Mouse (Mus musculus): ENCODE measurements around the gene Tspan10. TPM values are rescaled to one million over a fixed set of nuclear protein-coding genes. Genes with fewer than 3 reads are reported as not detected.

Tspan10 gene
- polyA plus RNA-seq, 1 experiment from 2014 or later, result 0.56 TPM

DNA sequence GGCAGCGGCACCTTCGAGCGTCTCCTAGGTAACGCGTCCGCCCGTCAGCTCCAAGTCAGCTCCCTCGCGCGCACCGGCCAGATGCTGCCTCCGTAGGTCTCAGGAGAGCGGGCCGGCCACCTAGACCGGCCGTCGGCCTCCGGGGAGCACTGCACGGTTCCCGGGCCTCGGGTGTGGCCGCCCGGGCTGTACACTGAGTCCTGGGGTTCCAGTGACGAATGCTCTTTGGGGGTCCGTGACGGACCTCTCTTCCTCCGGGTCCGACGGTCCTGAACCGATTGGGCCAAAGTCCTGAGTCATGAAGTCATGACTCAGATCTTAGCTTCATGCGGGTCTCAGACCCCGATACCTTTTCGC, 25.3 kb downstream of the Tspan10 start:
- DNase-seq (ENCODE audit: low spot score) (no peak), ATAC-seq (replicated peaks; ENCODE audit: insufficient number of reproducible peaks, low FRiP score, low TSS enrichment, low read depth) (no peak; the same call in 1 of the 2 replicates)
- Histone ChIP-seq H3K27ac (replicated peaks; ENCODE audit: low read depth, low read length) (no peak overlapping the region), H3K4me1 (ENCODE audit: control insufficient read depth, insufficient read depth, low read length) (no peaks in the 10 kb centered on the region), H3K36me3 (replicated peaks; ENCODE audit: control insufficient read depth, insufficient read depth, low read depth, low read length) (peaks cover 3% of the 10 kb centered on the region; the same call in 1 of the 2 replicates), H3K9ac (replicated peaks; ENCODE audit: low read length) (peak overlapping the region; percentile 77), H3K4me3 (ENCODE audit: low read depth, low read length) (peak overlapping the region; percentile 82), H3K4me2 (ENCODE audit: low read depth, low read length) (peak overlapping the region; percentile 70), H3K9me3 (replicated peaks; ENCODE audit: control insufficient read depth, low read length) (no peaks in the 10 kb centered on the region), H3K27me3 (ENCODE audit: control insufficient read depth, insufficient read depth, low read length) (no peaks in the 10 kb centered on the region)
- WGBS, result under 1% methylated on average over 33 of the region's 33 CpGs

DNA sequence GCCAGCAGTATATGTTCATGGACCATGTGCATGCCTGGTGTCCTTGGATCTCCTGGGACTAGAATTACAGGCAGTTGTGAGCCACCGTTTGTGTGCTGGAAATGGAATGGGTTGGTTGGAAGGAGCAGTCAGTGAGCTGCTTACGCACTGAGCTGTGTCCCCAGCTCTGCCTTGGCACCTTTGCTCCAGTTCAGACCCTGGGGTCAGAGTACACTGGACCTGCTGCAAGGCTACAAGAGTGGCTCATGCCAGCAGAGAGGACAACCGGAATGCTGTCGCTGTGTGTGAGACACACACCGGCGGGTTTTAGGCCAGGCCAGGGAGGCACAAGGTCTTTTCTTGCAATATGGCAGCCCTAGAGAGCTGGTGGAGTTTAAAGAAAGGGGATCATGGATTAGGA, 29.6 kb downstream of the Tspan10 start:
- Histone ChIP-seq H3K27me3 (ENCODE audit: control insufficient read depth, insufficient read depth, low read length) (no peaks in the 10 kb centered on the region), H3K9me3 (replicated peaks; ENCODE audit: control insufficient read depth, low read length) (no peaks in the 10 kb centered on the region), H3K4me3 (ENCODE audit: low read depth, low read length) (no peak overlapping the region), H3K4me1 (ENCODE audit: control insufficient read depth, insufficient read depth, low read length) (no peaks in the 10 kb centered on the region), H3K27ac (replicated peaks; ENCODE audit: low read depth, low read length) (no peak overlapping the region), H3K36me3 (replicated peaks; ENCODE audit: control insufficient read depth, insufficient read depth, low read depth, low read length) (peaks cover 10% of the 10 kb centered on the region), H3K4me2 (ENCODE audit: low read depth, low read length) (no peak overlapping the region), H3K9ac (replicated peaks; ENCODE audit: low read length) (no peak overlapping the region)
- WGBS, result 99% methylated on average over 6 of the region's 6 CpGs
- ATAC-seq (replicated peaks; ENCODE audit: insufficient number of reproducible peaks, low FRiP score, low TSS enrichment, low read depth) (no peak), DNase-seq (ENCODE audit: low spot score) (no peak)

DNA sequence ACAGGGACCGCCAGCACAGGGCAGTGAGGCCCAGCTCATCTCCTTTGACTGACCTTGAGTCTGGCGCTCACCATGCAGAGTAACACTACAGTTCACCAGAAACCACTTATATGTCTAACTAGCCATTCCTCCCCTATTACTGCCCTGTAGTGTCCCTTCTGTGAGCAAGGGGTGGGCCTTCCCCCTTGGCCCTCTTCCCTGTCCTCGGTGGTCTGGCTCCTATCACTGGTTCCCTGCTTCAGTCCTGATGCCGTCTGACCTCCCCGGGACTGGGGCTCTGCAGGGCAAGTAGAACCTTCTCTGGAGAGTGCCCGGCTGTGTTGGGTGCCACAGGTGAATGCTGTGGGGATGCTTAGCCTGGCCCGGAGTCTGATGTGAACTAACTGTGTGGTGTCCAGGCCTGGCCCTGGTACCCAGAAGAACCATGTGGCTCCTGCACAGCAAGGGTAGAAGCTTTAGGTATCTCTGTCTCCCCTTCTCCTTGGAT, 41.0 kb downstream of the Tspan10 start:
- Histone ChIP-seq H3K9ac (replicated peaks; ENCODE audit: low read length) (peak overlapping the region; percentile 71), H3K4me3 (ENCODE audit: low read depth, low read length) (peak overlapping the region; percentile 85; the same call in 1 of the 2 replicates), H3K4me1 (ENCODE audit: control insufficient read depth, insufficient read depth, low read length) (0 out of 2 replicates have a peak, but pooled peaks cover 4% of the 10 kb centered on the region), H3K36me3 (replicated peaks; ENCODE audit: control insufficient read depth, insufficient read depth, low read depth, low read length) (peaks cover 26% of the 10 kb centered on the region), H3K9me3 (replicated peaks; ENCODE audit: control insufficient read depth, low read length) (no peaks in the 10 kb centered on the region), H3K27me3 (ENCODE audit: control insufficient read depth, insufficient read depth, low read length) (no peaks in the 10 kb centered on the region), H3K4me2 (ENCODE audit: low read depth, low read length) (no peak overlapping the region), H3K27ac (replicated peaks; ENCODE audit: low read depth, low read length) (peak overlapping the region; percentile 65; the same call in 1 of the 2 replicates)
- no peak for DNase-seq (ENCODE audit: low spot score)
- WGBS, result 92% methylated on average over 7 of the region's 7 CpGs
- ATAC-seq (replicated peaks; ENCODE audit: insufficient number of reproducible peaks, low FRiP score, low TSS enrichment, low read depth), result no peak

DNA sequence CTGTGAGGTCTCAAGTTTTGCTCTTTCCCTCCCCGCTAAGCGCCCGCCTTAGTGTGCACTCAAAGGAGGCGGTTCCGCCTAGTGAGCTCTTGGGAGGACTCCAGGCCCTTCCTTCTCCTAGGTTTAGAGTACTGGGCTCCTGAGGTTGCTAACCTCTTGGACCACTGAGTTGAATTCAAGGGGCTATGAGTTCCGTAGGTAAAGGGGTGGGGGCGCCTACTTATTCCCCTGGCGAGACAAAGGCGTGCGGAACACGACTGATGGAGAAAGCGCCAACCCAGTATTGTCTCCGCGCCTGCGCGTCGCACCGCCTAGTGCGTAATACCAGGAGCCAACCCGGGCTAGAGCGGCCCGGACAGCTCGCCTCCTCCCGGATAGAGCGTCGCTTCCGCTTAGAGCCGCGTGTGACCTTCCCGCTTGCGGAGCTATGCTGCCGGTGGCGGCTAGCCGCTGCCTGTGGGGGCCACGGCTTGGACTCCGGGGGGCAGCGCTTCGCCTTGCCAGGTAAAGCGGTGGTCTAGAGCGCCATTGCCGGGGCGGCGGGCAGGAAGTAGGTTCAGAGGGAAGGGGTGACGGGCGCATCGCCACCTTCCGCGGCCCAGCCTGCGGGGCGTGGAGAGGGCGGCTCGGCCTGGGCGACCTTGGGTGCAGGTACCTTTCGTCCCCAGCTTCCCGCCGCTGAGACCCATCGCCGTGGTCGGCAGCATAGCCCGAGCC, 42.0 kb downstream of the Tspan10 start, which contains the start of gene Mrpl12:
Gene Mrpl12 (plus strand): TSS at position 349 of the 717 bp plus-strand sequence.
- Histone ChIP-seq H3K9ac (replicated peaks; ENCODE audit: low read length) (peak within 1 kb of the TSS; percentile 71), H3K4me1 (ENCODE audit: control insufficient read depth, insufficient read depth, low read length) (0 out of 2 replicates have a peak, but pooled peaks cover 4% of the 10 kb centered on the region), H3K4me2 (ENCODE audit: low read depth, low read length) (peak within 1 kb of the TSS; percentile 76), H3K4me3 (ENCODE audit: low read depth, low read length) (peak within 1 kb of the TSS; percentile 85), H3K36me3 (replicated peaks; ENCODE audit: control insufficient read depth, insufficient read depth, low read depth, low read length) (peaks cover 21% of the 10 kb centered on the region), H3K27ac (replicated peaks; ENCODE audit: low read depth, low read length) (peak within 1 kb of the TSS; percentile 65), H3K27me3 (ENCODE audit: control insufficient read depth, insufficient read depth, low read length) (no peaks in the 10 kb centered on the region), H3K9me3 (replicated peaks; ENCODE audit: control insufficient read depth, low read length) (no peaks in the 10 kb centered on the region)
- peak; percentile 92 for ATAC-seq (replicated peaks; ENCODE audit: insufficient number of reproducible peaks, low FRiP score, low TSS enrichment, low read depth)
- peak; percentile 98 for DNase-seq (ENCODE audit: low spot score)
- WGBS, result under 1% methylated on average over 60 of the region's 60 CpGs

DNA sequence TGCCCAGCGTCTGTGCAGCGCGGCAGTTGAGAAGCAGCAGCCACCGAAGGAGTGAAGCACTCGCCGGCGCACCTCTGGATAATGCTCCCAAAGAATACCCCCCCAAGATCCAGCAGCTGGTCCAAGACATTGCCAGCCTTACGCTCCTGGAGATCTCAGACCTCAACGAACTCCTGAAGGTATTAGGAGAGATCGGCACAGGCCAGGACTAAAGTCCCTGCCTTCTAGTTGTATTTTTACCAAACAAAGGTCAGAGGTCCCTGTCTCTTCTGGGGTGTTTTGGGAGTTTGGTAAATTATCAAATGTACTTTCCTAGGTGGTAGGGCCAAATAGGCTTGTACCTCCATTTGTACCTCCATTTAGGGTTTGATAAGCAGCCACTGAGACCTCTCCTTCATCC, 42.8 kb downstream of the Tspan10 start:
- H3K4me1 ChIP-seq (ENCODE audit: control insufficient read depth, insufficient read depth, low read length), result 0 out of 2 replicates have a peak, but pooled peaks cover 4% of the 10 kb centered on the region
- WGBS, result 10% methylated on average over 10 of the region's 10 CpGs
- no peaks in the 10 kb centered on the region for H3K27me3 ChIP-seq (ENCODE audit: control insufficient read depth, insufficient read depth, low read length)
- H3K4me3 ChIP-seq (ENCODE audit: low read depth, low read length), result peak overlapping the region; percentile 85
- no peak for DNase-seq (ENCODE audit: low spot score)
- peaks cover 18% of the 10 kb centered on the region for H3K36me3 ChIP-seq (replicated peaks; ENCODE audit: control insufficient read depth, insufficient read depth, low read depth, low read length)
- H3K4me2 ChIP-seq (ENCODE audit: low read depth, low read length), result peak overlapping the region; percentile 76
- H3K27ac ChIP-seq (replicated peaks; ENCODE audit: low read depth, low read length), result no peak overlapping the region
- no peak for ATAC-seq (replicated peaks; ENCODE audit: insufficient number of reproducible peaks, low FRiP score, low TSS enrichment, low read depth)
- no peaks in the 10 kb centered on the region for H3K9me3 ChIP-seq (replicated peaks; ENCODE audit: control insufficient read depth, low read length)
- peak overlapping the region; percentile 71 for H3K9ac ChIP-seq (replicated peaks; ENCODE audit: low read length)

DNA sequence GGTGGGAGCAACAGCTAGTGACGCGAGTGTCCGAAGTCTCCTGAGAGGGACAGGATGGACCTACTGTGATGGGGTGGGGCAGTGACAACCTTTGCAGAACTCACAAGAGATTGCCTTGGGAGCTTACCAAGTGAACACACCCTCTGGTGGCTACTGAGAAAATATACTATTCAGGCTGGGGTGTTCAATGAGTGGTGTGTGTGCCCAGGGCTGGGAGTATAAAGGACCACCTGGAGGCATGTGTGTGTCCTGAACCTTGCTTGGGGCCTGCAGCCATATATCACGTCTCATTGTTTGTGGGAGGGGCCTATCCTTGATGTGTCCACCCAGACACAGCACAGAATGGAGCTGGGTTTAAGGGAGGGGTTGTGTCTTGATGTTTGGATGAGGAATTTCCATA, 46.1 kb downstream of the Tspan10 start:
- no peak overlapping the region for H3K9ac ChIP-seq (replicated peaks; ENCODE audit: low read length)
- H3K4me1 ChIP-seq (ENCODE audit: control insufficient read depth, insufficient read depth, low read length), result peaks cover 7% of the 10 kb centered on the region
- H3K27ac ChIP-seq (replicated peaks; ENCODE audit: low read depth, low read length), result no peak overlapping the region
- no peak overlapping the region for H3K4me2 ChIP-seq (ENCODE audit: low read depth, low read length)
- 86% methylated on average over 4 of the region's 4 CpGs for WGBS
- H3K9me3 ChIP-seq (replicated peaks; ENCODE audit: control insufficient read depth, low read length), result no peaks in the 10 kb centered on the region
- ATAC-seq (replicated peaks; ENCODE audit: insufficient number of reproducible peaks, low FRiP score, low TSS enrichment, low read depth), result no peak
- DNase-seq (ENCODE audit: low spot score), result no peak
- H3K4me3 ChIP-seq (ENCODE audit: low read depth, low read length), result no peak overlapping the region
- H3K27me3 ChIP-seq (ENCODE audit: control insufficient read depth, insufficient read depth, low read length), result no peaks in the 10 kb centered on the region
- H3K36me3 ChIP-seq (replicated peaks; ENCODE audit: control insufficient read depth, insufficient read depth, low read depth, low read length), result peaks cover 7% of the 10 kb centered on the region; the same call in 1 of the 2 replicates

DNA sequence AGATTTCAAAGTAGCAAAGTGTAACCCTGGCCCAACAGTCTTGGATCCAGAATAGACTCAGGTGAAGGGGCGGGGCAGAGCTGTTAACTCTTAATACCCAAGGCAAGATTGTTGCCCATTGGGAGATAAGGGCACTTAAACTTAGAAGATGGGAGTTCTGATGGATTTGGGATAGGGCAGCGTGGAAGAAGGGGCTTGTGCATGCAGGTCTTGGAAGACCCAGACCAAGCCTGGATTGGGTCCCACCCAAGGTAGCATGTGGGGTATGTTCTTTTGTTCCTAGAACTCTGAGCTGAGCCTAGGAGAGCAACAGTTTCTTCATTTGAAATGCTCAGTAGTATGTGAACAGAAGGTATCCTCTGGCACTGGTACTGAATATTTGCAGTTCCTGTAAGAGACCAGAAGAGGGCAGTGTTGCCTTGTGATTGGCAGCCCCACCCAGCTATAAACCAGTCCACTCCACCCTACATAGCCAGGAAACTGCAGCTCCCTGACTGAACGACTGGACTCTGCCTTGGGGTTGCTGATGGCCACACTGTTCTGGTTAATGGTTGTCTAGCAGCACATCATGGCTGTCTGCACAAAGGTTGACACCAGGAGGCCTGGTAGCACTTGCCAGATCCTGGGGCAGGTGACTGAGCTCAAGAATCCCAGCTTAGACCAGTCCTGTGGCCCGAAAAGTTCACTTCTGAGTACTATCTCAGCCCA, 46.8 kb downstream of the Tspan10 start:
- Histone ChIP-seq H3K36me3 (replicated peaks; ENCODE audit: control insufficient read depth, insufficient read depth, low read depth, low read length) (peaks cover 7% of the 10 kb centered on the region; the same call in 1 of the 2 replicates), H3K4me1 (ENCODE audit: control insufficient read depth, insufficient read depth, low read length) (peaks cover 7% of the 10 kb centered on the region), H3K27me3 (ENCODE audit: control insufficient read depth, insufficient read depth, low read length) (no peaks in the 10 kb centered on the region), H3K4me2 (ENCODE audit: low read depth, low read length) (no peak overlapping the region), H3K9me3 (replicated peaks; ENCODE audit: control insufficient read depth, low read length) (no peaks in the 10 kb centered on the region), H3K27ac (replicated peaks; ENCODE audit: low read depth, low read length) (no peak overlapping the region), H3K4me3 (ENCODE audit: low read depth, low read length) (no peak overlapping the region), H3K9ac (replicated peaks; ENCODE audit: low read length) (no peak overlapping the region)
- ATAC-seq (replicated peaks; ENCODE audit: insufficient number of reproducible peaks, low FRiP score, low TSS enrichment, low read depth) (no peak), DNase-seq (ENCODE audit: low spot score) (peak; percentile 90)
- WGBS, result 58% methylated on average over 4 of the region's 4 CpGs
